Mouse (Mus musculus) spleen, adult 2 months (tissue): ENCODE data around the gene Tmem201. TPM values are rescaled to one million over a fixed set of nuclear protein-coding genes. Genes with fewer than 3 reads are reported as not detected.
"Not testable (repeated sequence)": the region's sequence is repeated elsewhere in the genome, so short reads cannot be mapped to it uniquely, and the experiment has no call there.

Source experiments
- DNase-seq, 2 experiments: peaks; one replicate each; pipeline versions ENCODE4 v3.0.0 to v3.0.0-alpha.2; 2012 to 2021; ENCODE audit warnings: low spot score in 2 of 2, low read depth in 1 of 2
- H3K27ac ChIP-seq: fragments of 200-500 bp; 2 replicates; pipeline ENCODE4 v1.5.1; 2012; ENCODE audit warnings: low read length, inconsistent platforms; ENCODE audit not compliant: insufficient read depth
- H3K27me3 ChIP-seq: fragments of 200-500 bp; 2 replicates; pipeline ENCODE4 v1.6.1; 2012; ENCODE audit warnings: mild to moderate bottlenecking, moderate library complexity, low read length, inconsistent platforms; ENCODE audit not compliant: control insufficient read depth, insufficient read depth
- H3K36me3 ChIP-seq: fragments of 200-500 bp; 2 replicates; pipeline ENCODE4 v1.6.1; 2012; ENCODE audit warnings: mild to moderate bottlenecking, low read length, inconsistent platforms; ENCODE audit not compliant: control insufficient read depth, insufficient read depth
- H3K4me1 ChIP-seq: fragments of 200-500 bp; 2 replicates; pipeline ENCODE4 v1.6.1; 2011; ENCODE audit warnings: inconsistent platforms; ENCODE audit not compliant: control insufficient read depth, insufficient read depth, insufficient read length
- H3K4me3 ChIP-seq: fragments of 200-500 bp; 2 replicates; pipeline ENCODE4 v1.5.1; 2011; ENCODE audit warnings: mild to moderate bottlenecking, inconsistent platforms; ENCODE audit not compliant: insufficient read depth, insufficient read length; ENCODE audit errors: extremely low read depth
- CTCF ChIP-seq: fragments of 200-500 bp; IDR thresholded peaks from 2 replicates; pipeline ENCODE4 v1.5.1; 2011; ENCODE audit warnings: mild to moderate bottlenecking, inconsistent platforms; ENCODE audit not compliant: insufficient read depth, insufficient read length, insufficient replicate concordance; ENCODE audit errors: extremely low read depth
- POLR2A ChIP-seq: fragments of 200-500 bp; IDR thresholded peaks from 2 replicates; pipeline ENCODE4 v1.6.1; 2011; ENCODE audit warnings: low read depth, low read length, inconsistent platforms
- WGBS: fragments of 180-500 bp; shearing (Covaris S2); methylation state at CpG from one replicate; pipeline ENCODE4 v1.1.7; 2018; 5-methylcytosine and 5-hydroxymethylcytosine counted together
- polyA plus RNA-seq: library from polyadenylated mRNA; depleted of rRNA; stranded (reverse); fragments of >200 nt; gene quantifications from 2 replicates; pipeline ENCODE4 v1.2.3, GENCODE M21; 2012

The Tmem201 gene
- polyA plus RNA-seq, 1 experiment, result 24.3 TPM

DNA sequence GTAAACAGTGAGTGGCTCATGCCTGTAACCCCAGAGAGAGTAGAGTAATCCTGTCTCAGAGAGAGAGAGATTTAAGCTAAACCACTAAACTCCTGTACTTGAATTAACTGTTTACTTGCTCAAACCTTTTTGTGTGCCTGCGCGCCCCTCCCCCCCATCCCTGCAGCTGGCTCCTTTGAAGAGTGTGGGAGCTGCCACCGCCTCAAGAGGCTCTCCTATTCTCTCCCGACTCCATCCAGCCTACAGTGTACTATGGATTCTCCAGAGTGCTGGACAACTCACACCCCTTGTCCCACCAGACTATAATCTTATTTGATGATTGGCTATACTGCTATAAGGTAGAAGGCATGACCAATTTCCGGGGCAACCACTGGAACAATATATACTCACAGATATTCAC, 12.8 kb upstream of the Tmem201 start:
- TF ChIP-seq CTCF (no peak), POLR2A (no peak)
- 86% methylated on average over 5 of the region's 5 CpGs for WGBS

DNA sequence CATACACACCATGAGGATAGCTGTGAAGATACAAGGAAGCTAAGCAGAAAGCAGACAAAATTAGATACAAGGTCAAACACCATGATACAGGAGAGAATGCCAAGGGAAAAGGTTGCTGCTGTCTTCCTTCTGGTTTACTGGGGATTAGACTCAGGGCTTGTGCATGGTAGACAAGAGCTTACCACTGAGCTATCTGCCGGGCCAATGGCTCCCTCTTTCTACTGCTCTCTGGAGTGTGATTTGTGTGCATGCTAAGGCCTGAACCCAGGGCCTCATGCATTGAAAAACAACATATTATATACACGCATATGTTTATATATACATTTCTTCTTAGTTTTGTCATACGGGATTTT, 11.8 kb upstream of the Tmem201 start:
- H3K4me1 ChIP-seq, H3K27ac ChIP-seq, H3K27me3 ChIP-seq, H3K36me3 ChIP-seq, H3K4me3 ChIP-seq, DNase-seq: not testable (repeated sequence)
- WGBS, result 93% methylated on average over 3 of the region's 3 CpGs

More for the DNA sequence above, 12.8 kb upstream of the Tmem201 start:
- DNase-seq, result no peak
- Histone ChIP-seq H3K36me3 (no peaks in the 10 kb centered on the region; the same call in 1 of the 2 replicates), H3K27ac (no peak overlapping the region), H3K4me3 (no peak overlapping the region), H3K27me3 (no peaks in the 10 kb centered on the region), H3K4me1 (no peaks in the 10 kb centered on the region)

DNA sequence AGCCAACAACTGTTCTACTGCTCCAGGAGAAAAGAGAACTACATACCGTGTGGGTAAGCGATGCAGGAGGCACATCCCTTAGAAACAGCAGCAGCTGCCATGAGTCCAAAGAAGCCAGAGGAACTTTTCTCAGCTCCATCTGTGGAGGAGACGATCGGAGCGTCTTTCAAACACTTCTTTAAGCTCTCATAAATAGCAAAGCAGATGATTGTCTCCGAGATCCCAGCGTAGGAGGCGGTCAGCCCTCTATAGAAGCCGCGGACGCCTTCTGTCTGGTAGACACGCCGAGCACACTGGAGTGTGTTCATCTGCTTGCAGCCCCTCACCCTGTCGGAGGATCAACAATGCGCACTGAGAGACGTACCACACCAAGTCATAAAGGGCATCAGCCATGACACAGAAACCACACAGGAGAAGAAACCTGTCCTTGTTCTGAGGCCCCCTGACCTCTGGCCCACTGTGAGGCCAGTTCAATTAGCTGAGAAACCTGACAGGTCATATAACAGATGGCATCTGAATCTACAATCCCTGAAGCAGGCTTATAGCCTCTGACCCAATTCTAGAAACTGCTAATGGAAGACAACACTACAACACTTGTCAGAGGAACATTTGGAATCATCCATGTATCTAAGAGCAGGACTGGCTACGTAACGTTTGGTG, 11.3 kb upstream of the Tmem201 start:
- Histone ChIP-seq H3K4me3 (no peak overlapping the region), H3K27ac (no peak overlapping the region), H3K36me3 (no peaks in the 10 kb centered on the region; the same call in 1 of the 2 replicates), H3K4me1 (no peaks in the 10 kb centered on the region; the same call in 1 of the 2 replicates), H3K27me3 (no peaks in the 10 kb centered on the region)
- no peak for DNase-seq
- WGBS, result 96% methylated on average over 18 of the region's 18 CpGs
- no peak for TF ChIP-seq POLR2A
- TF ChIP-seq CTCF, result no peak

DNA sequence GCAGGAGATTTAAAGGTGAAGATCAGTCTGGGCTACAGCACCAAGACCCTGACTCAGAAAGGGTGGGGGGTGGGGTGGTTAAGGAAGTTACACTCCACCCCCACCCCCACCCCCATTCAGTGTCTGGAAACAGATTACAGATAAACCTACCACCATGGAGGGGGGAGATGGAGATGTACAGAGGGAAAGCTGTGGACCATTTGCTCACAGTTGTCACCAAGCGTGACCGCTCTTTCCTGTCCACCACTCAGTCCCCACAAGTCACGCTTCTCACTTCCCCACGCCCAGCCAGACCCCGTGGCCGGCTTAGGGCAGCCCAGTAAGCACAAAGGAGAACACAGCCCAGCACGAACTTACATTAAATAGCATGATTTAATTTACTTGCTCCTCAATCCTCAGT, 6.3 kb upstream of the Tmem201 start:
- H3K4me1 ChIP-seq, result no peaks in the 10 kb centered on the region; the same call in 1 of the 2 replicates
- no peak for DNase-seq
- no peak overlapping the region for H3K4me3 ChIP-seq
- no peaks in the 10 kb centered on the region for H3K27me3 ChIP-seq
- 70% methylated on average over 7 of the region's 7 CpGs for WGBS
- no peak for TF ChIP-seq POLR2A
- no peak for TF ChIP-seq CTCF
- H3K27ac ChIP-seq, result no peak overlapping the region
- H3K36me3 ChIP-seq, result no peaks in the 10 kb centered on the region

DNA sequence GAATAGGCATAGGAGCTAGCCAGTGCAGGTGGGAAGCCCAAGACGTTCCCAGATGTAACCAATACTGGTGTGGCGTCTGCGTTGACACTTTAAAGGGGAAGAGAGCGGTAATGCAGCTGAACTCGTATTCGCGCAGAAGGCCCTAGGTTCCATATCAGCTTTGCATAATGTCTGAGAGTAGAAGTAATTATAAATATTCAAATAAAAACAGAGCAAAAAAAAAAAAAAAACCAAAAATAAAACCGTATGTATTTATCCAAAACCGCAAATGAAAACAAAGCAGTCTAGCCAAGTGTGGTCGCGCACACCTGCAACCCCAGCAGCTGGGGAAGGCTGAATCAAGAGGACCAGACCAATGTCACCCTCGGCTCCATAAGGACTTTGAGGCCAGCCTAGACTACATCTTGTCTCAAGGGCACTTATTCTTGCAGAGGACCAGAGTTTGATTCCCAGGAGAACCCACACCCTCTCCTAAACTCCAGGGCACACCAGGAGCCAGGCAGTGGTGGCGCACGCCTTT, 4.2 kb upstream of the Tmem201 start:
- no peak overlapping the region for H3K4me3 ChIP-seq
- no peak for DNase-seq
- 85% methylated on average over 14 of the region's 14 CpGs for WGBS
- no peaks in the 10 kb centered on the region for H3K36me3 ChIP-seq
- no peak overlapping the region for H3K27ac ChIP-seq
- H3K4me1 ChIP-seq, result peaks cover 2% of the 10 kb centered on the region; the same call in 1 of the 2 replicates
- no peak for TF ChIP-seq CTCF
- TF ChIP-seq POLR2A, result no peak
- no peaks in the 10 kb centered on the region for H3K27me3 ChIP-seq

DNA sequence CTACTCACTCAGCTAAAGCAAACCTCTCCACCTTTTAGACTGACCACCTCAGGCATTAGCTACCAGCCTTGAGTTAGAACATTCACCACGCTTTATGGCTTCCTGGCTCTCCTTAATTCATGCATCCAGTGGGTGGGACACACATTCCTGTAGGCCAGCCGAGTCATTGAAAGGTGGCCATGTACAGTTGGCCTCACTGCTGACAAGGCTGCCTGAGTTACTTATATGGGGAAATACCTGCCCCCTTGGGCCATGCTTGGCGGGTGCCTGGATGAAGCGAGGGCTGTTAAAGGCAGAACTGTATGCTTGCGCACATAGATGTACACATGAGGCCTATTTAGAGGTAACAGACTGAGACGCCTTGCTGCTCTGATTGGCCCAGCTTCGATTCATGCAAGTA, 2.5 kb upstream of the Tmem201 start:
- WGBS, result 93% methylated on average over 7 of the region's 7 CpGs

DNA sequence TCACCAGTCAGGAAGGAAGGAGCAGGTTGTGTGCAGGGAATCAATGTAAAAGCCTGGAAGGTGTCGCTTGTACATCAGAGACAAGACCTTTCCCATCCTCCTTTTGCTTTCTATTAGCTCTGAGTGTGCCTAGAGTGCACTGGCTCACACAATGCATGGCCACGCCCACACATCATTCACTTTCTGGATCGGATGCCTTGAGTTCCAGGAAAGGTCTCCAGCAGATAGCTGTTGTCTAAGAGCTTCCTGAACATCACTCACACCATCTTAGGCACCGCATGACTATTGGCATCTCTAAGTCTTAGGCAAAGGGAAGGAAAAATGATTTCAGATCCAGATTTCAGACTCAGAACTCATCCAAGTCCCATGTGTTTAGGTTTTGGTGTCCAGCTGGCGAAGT, 1.6 kb upstream of the Tmem201 start:
- 83% methylated on average over 5 of the region's 5 CpGs for WGBS
- no peak for TF ChIP-seq POLR2A
- TF ChIP-seq CTCF, result no peak
- no peak for DNase-seq
- Histone ChIP-seq H3K4me3 (no peak overlapping the region), H3K27me3 (no peaks in the 10 kb centered on the region), H3K27ac (no peak overlapping the region), H3K4me1 (peaks cover 7% of the 10 kb centered on the region; the same call in 1 of the 2 replicates), H3K36me3 (no peaks in the 10 kb centered on the region)

More for the DNA sequence above, 2.5 kb upstream of the Tmem201 start:
- Histone ChIP-seq H3K36me3 (no peaks in the 10 kb centered on the region), H3K27ac (no peak overlapping the region), H3K27me3 (no peaks in the 10 kb centered on the region), H3K4me3 (no peak overlapping the region), H3K4me1 (peaks cover 7% of the 10 kb centered on the region; the same call in 1 of the 2 replicates)
- no peak for DNase-seq
- TF ChIP-seq POLR2A, result no peak
- TF ChIP-seq CTCF, result no peak
